Mouse (Mus musculus) granulocyte monocyte progenitor cell, adult 5-6 weeks (primary cell): ENCODE data around the gene Ttll13. TPM values are rescaled to one million over a fixed set of nuclear protein-coding genes. Genes with fewer than 3 reads are reported as not detected.

ENCODE experiments used
- ATAC-seq: replicated peaks from 2 replicates; pipeline ENCODE4 v1.8.0; 2016; ENCODE audit warnings: mild to moderate bottlenecking, moderate TSS enrichment, inconsistent platforms; ENCODE audit not compliant: poor library complexity, severe bottlenecking
- total RNA-seq, 2 experiments: library from RNA; stranded (forward) in 1 of 2; stranded (reverse) in 1 of 2; fragments of 200-712, 200-1000 nt in 1 of 2; fragments of >200 nt in 1 of 2; fragmentation: Nextera tagmentation in 1 of 2; gene quantifications; 2 replicates each; pipeline ENCODE4 v1.2.3; 2014 to 2017

The Ttll13 gene
- total RNA-seq, 2 experiments from 2014 or later = not detected

- no peak for ATAC-seq
These were observed 52.6 kb downstream of the Ttll13 start for GRCm38 (mm10) chr7:80298754-80299153.

GRCm38 (mm10) chr7:80299568-80299967 lies 53.4 kb downstream of the Ttll13 start:
- no peak for ATAC-seq

GRCm38 (mm10) chr7:80301522-80301921 lies 55.3 kb downstream of the Ttll13 start:
- ATAC-seq = no peak

GRCm38 (mm10) chr7:80307766-80308165 lies 61.6 kb downstream of the Ttll13 start:
- no peak for ATAC-seq

Other genes starting within 250 kb of the Ttll13 start
- gene Zfp710, start 221.6 kb upstream of the Ttll13 start, total RNA-seq (2014; fragmentation: Nextera tagmentation) = 26.7 and 27.6 TPM in 2 replicates
- 13.7 and 24.3 TPM in 2 replicates for gene Zfp710, start 221.6 kb upstream of the Ttll13 start, total RNA-seq (2017)
- gene Idh2, start 131.0 kb upstream of the Ttll13 start, total RNA-seq (2014; fragmentation: Nextera tagmentation) = 259 and 298 TPM in 2 replicates
- gene Idh2, start 131.0 kb upstream of the Ttll13 start, total RNA-seq (2017) = 338 and 368 TPM in 2 replicates
- 6.2 and 6.6 TPM in 2 replicates for gene Sema4b, start 59.5 kb upstream of the Ttll13 start, total RNA-seq (2014; fragmentation: Nextera tagmentation)
- 3.6 and 4.4 TPM in 2 replicates for gene Sema4b, start 59.5 kb upstream of the Ttll13 start, total RNA-seq (2017)
- 45.3 and 77.8 TPM in 2 replicates for gene Cib1, start 13.6 kb upstream of the Ttll13 start, total RNA-seq (2014; fragmentation: Nextera tagmentation)
- gene Cib1, start 13.6 kb upstream of the Ttll13 start, total RNA-seq (2017) = 25.0 and 67.5 TPM in 2 replicates
- gene Gdpgp1, start 13.5 kb upstream of the Ttll13 start, total RNA-seq (2014; fragmentation: Nextera tagmentation) = 4.5 and 10.0 TPM in 2 replicates
- 1.9 and 3.0 TPM in 2 replicates for gene Gdpgp1, start 13.5 kb upstream of the Ttll13 start, total RNA-seq (2017)
- 23.7 and 33.5 TPM in 2 replicates for gene Ngrn, start 14.8 kb downstream of the Ttll13 start, total RNA-seq (2014; fragmentation: Nextera tagmentation)
- gene Ngrn, start 14.8 kb downstream of the Ttll13 start, total RNA-seq (2017) = 21.2 and 33.9 TPM in 2 replicates
- gene Vps33b, start 23.3 kb downstream of the Ttll13 start, total RNA-seq (2014; fragmentation: Nextera tagmentation) = 45.6 and 48.1 TPM in 2 replicates
- 24.2 and 31.8 TPM in 2 replicates for gene Vps33b, start 23.3 kb downstream of the Ttll13 start, total RNA-seq (2017)
- gene Prc1, start 48.1 kb downstream of the Ttll13 start, total RNA-seq (2014; fragmentation: Nextera tagmentation) = 40.7 and 42.7 TPM in 2 replicates
- gene Prc1, start 48.1 kb downstream of the Ttll13 start, total RNA-seq (2017) = 141 and 156 TPM in 2 replicates
- gene Rccd1, start 78.1 kb downstream of the Ttll13 start, total RNA-seq (2014; fragmentation: Nextera tagmentation) = 20.6 and 23.6 TPM in 2 replicates
- gene Rccd1, start 78.1 kb downstream of the Ttll13 start, total RNA-seq (2017) = 16.4 and 23.0 TPM in 2 replicates
- gene Unc45a, start 94.6 kb downstream of the Ttll13 start, total RNA-seq (2014; fragmentation: Nextera tagmentation) = 8.1 and 13.9 TPM in 2 replicates
- 20.2 and 22.4 TPM in 2 replicates for gene Unc45a, start 94.6 kb downstream of the Ttll13 start, total RNA-seq (2017)
- gene Hddc3, start 96.7 kb downstream of the Ttll13 start, total RNA-seq (2014; fragmentation: Nextera tagmentation) = 10.3 and 14.5 TPM in 2 replicates
- gene Hddc3, start 96.7 kb downstream of the Ttll13 start, total RNA-seq (2017) = 15.9 and 22.4 TPM in 2 replicates
- gene Man2a2, start 125.0 kb downstream of the Ttll13 start, total RNA-seq (2014; fragmentation: Nextera tagmentation) = 60.4 and 74.6 TPM in 2 replicates
- 32.7 and 36.7 TPM in 2 replicates for gene Man2a2, start 125.0 kb downstream of the Ttll13 start, total RNA-seq (2017)
- gene Fes, start 141.6 kb downstream of the Ttll13 start, total RNA-seq (2014; fragmentation: Nextera tagmentation) = 141 and 238 TPM in 2 replicates
- gene Fes, start 141.6 kb downstream of the Ttll13 start, total RNA-seq (2017) = 155 and 176 TPM in 2 replicates
- 25.5 and 25.6 TPM in 2 replicates for gene Furin, start 159.1 kb downstream of the Ttll13 start, total RNA-seq (2014; fragmentation: Nextera tagmentation)
- gene Furin, start 159.1 kb downstream of the Ttll13 start, total RNA-seq (2017) = 5.0 and 10.1 TPM in 2 replicates